Mouse (Mus musculus) R1 (cell line): Measurements from ENCODE around the gene Adgrv1.

ENCODE experiments used
- DNase-seq: peaks from one replicate; pipeline ENCODE4 v3.0.0-alpha.2; 2018; ENCODE audit warnings: low read depth, low spot score

Adgrv1 gene

GRCm38 (mm10) chr13:81342987-81343596, 289.9 kb downstream of the Adgrv1 start:
- DNase-seq: no peak

GRCm38 (mm10) chr13:81335241-81335640, 297.7 kb downstream of the Adgrv1 start:
- no peak for DNase-seq

DNA sequence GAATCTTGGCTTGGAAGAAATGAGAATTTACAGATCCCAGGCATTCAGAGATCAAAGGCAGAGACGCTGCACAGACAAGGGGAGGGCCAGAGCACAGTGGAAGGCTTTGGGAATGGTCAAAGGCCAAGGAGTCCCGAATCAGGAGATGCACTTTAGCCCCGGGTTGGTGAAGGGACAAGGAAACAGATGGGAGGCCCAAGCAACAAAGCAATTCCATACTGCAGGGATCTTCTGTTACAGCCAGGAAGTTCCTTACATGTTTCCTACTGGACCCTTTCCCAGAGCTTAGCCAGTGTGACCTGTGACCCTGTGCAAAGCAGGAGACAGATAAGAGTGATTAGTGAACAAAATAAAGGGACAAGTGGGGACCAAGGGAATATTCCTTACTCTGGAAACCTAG, 300.9 kb downstream of the Adgrv1 start:
- no peak for DNase-seq

GRCm38 (mm10) chr13:81329762-81330161, 303.2 kb downstream of the Adgrv1 start:
- no peak for DNase-seq

GRCm38 (mm10) chr13:81328181-81328580, 304.8 kb downstream of the Adgrv1 start:
- no peak for DNase-seq

GRCm38 (mm10) chr13:81325606-81326215, 307.2 kb downstream of the Adgrv1 start:
- DNase-seq: no peak

DNA sequence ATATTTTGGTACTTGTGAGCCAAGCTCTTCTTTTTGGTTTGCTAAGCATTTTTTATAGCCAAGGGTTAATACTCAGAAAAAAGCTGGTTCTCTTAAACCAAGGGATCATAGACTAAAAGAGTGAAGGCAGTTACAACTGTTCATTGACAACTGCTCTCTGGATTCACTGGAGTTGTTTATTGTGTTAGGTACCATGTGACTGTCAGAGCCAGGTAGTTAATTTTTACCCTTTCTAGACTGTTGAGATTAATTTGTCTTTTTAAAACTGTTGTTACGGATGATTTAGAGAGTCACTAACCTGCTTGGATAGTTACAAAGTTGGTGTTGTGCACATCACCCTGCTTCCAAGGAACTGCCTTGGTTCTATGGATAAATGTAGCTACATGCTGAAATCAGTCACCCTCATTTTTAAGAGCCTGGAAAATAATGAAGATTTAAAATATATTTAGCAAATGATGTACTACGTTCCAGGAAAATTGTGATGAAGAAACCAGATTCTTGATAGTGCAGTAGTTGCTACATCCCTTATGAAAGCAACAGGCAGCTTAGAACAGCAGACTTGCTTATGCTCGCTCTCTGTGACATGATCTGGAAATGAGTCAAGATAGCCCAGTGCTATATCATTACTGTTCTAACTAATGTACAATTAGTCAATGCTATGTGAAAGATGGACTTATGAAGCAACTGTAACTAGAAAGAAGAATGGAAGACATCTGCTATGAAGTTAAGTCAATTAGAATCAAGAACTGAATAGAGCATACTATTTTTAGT, 309.2 kb downstream of the Adgrv1 start:
- DNase-seq: no peak

DNA sequence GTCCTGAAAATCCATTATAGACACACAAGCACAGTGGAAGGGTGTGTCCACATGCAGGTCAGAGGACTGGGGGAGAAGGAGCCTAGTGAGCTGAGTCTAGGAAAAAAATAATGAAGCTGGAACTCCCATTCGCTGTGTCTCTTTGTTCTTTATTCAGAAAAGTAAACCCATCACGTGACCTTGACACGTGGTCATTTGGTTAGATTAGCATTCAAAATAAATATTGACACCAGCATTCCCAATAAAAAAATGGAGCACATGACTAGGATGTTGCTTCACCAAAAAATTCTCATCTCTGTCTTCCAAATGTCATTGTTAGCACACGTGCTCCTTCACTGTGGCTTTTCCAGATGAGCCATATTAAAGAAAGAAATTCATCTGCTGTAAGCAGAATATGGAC, 316.4 kb downstream of the Adgrv1 start:
- DNase-seq: no peak

DNA sequence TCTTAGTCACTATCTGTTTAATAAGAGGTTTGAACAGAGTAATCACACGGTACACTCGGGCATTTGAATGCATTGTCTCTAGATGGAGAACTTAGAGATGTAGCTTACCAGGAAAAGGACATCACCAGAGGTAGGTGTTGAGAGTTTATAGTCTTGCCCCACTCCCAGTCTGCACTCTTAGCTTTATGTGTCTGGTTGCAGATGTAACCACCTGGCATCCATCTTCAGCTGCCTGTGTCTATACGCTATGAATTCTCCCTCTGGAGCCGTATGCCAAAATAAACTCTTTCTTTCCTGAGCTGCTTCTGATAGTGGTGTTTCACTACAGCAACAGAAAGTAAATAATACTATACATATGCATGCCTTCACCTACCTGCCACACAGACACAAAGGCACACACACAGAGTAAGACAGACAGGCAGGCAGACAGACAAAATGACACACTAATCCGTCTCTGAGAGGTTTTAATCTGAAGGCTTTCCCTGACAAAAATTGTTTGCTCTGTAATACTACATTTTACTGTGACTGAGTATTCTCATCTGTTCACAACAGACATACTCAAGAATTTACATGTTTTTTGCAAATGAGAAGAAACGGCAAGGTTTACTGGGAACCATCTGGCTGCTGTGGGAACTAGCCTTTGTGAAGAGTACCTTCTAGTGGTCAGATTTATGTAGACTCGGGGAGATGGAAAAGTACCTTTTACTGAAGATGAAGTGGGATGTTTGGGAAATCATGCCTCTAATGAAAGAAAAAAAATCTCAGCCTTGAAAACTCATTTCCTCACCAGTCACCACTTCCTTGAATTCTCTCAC, 318.4 kb downstream of the Adgrv1 start:
- DNase-seq: no peak

DNA sequence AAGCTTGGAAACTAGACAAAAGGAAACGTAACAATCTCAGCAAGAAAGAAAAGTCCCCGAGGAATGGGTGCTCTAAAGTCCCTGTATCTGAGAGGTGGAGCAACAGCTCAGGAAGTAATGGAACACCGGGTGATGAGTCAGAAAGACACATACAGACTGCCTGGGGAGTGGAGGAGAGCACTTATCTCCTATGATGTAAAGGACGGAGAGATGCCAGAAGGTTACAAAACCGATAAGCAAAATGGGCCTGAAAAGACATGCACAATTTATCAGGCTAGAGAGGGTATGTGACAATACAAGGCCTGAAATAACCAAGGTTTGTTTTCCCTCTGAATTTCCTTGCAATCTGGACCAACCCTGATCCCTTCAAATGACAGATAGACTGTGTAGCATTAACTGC, 320.8 kb downstream of the Adgrv1 start:
- DNase-seq: no peak

DNA sequence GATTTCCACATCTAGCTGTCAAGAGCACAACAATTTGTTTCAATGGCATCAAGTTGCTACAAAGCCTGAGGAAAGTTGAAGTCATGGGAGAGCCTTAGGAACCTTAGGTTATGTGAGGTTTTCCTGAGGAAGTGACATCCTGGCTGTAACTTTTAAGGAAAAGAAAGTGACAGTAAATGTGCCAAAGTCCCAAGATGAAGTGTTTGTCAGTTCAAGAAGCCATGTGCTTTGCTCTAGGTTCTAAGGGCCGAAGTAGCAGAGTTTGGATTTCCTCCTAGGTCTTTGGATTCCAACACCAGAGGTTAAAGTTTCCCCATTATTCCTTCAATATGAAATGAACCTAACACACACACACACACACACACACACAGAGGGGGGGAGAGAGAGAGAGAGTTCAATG, 332.1 kb downstream of the Adgrv1 start:
- no peak for DNase-seq

DNA sequence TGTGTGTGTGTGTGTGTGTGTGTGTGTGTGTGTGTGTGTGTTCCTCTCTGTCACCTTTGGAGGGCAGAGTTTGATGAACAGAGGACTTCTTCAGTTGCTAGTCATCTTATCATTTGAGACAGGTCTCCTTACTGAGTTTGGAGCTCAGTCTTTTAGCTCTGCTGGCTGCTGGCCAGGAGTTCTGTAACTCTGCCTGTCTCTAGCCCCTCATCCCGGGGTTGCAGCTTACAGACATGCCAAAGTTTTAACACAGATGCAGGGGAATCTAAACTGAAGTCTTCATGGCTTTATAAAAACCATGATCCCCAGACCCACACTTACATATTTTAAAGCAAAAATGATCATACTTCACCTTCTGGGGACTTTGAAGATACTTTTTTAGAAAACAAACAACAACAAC, 338.8 kb downstream of the Adgrv1 start:
- DNase-seq: no peak

DNA sequence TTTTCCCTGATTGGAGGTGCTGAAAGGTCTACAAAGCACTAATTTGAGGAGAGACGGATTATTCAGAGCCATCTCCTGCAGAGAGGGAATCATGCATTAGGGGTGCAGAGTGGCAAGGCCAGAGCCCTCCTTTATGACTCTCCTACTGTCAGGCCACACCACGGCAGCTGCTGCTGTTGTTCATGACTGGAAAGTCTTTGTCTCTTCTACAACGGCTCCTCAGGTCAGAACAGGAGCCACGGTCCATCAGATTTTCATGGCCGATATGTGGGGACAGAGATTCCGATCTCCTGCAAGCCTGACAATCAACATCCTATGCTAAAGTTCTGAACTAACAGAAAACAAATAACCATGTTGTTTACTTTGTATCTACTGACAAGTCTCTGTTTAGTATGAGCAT, 350.8 kb downstream of the Adgrv1 start:
- DNase-seq: no peak

GRCm38 (mm10) chr13:81280650-81281229, 352.2 kb downstream of the Adgrv1 start:
- DNase-seq: no peak

DNA sequence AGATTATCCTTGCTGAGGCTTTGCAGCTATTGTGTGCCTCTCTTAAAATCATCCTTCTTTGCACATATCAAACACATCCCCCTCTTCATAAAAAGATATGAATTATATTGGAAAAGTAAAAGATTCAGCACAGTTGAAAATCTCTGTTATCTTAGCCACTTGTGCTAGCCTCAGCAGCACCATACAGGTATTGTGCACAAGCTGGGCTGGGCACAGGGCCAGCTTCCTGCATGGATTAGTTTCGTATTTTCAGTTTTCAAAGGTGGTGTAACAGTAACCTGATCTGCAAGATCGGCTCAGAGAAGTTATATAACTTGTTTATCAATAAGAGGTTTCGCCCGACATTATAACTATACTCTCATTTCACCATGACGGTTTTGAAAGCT, 353.6 kb downstream of the Adgrv1 start:
- DNase-seq: no peak

DNA sequence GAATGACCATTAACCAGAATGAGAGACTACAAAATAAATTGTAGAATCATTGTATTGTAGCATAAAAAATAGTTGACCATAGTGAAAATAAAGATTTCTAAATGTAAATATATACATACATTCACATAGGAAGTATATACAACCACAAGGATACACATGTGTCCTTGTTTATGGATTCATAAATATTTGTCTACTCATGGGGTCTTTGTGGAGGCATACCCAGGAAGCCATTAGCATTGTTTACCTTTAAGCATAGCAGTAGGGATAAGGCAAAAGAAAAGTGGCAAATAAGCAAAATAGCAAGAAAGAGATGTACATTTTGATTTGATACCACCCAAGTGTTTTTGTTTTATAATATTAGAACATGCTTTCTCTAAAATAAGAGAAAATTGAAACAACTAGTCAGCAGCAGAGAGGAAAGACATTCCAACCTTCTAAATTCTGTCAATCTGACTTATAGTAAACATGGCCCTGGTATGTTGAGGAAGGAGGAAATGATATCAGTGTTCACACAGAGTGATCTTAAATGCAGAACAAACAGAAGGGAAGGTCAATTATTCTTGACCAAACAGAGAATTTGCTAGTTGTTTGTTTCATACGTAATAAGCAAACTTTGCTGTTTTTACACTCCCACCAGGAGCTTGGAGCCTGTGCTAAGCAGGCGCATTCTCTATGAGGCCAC, 354.1 kb downstream of the Adgrv1 start:
- no peak for DNase-seq

GRCm38 (mm10) chr13:81273837-81274236, 359.1 kb downstream of the Adgrv1 start:
- DNase-seq: no peak

DNA sequence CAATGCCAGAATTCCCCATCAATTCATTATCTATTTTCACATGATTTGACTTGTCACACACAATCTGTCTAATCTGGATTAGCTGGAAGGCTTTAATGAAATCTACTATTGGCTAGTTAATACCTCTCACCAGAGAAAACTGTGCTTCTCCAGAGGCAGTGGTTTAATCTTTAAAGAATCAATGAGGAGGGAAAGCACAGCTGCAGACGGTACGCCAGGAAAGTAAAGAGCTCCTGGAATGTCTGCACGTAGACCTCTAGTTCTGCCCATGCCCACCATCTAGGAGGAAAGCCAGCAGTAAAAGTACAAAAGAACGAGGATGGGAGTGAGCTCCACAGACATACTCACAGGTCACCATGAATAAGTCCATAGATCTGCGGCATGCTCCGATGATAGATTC, 362.6 kb downstream of the Adgrv1 start:
- DNase-seq: no peak

GRCm38 (mm10) chr13:81269056-81269455, 363.9 kb downstream of the Adgrv1 start:
- DNase-seq: peak; percentile 50

DNA sequence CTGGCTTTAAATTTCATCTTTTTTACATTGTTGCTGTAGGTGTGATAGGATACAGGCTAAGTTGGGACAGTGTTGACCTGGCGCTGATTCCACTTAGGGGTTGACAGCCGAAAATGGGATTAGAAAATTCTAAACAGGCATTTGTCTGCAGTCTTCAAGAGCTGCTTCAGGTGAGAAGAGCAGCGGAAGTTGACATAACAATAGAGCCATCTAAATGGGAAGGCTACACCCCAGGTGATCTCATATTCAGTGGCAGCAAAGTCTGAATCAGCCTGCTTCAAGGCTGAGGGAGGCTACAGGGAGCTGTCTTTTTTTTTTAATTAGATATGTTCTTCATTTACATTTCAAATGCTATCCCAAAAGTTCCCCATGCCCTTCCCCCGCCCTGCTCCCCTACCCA, 365.5 kb downstream of the Adgrv1 start:
- peak; percentile 83 for DNase-seq

DNA sequence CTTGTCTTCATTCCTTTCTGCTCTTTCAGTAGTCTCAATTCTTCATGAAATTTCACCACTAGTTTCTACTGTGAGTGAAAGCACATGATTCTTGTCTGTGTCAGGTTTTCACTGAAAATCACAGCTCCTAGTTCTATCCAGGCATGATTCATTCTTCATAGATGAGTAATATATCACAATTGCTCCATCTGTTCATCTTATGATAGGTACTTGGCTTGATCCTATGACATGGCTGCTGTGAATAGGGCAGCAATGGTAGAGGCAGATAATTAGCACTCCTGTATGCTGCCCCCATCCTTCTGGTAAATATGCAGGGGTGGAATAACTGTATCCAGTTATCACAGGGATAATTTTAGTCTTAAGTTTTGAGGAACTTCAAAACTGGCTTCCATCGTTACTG, 368.5 kb downstream of the Adgrv1 start:
- DNase-seq: no peak
